ENCODE assay signal across 8 mouse cellular contexts in genomic region chr10:128058601-128059151, GRCm38 (mm10). TPM values are rescaled to one million over a fixed set of nuclear protein-coding genes. Genes with fewer than 3 reads are reported as not detected.
DNase-seq lines count a peak whose midpoint lies in the region; ATAC-seq lines count a peak whose summit lies in the region.

Gene Ptges3, plus strand, starts transcription at chr10:128058954.

- under 1% methylated on average over 62 of the region's 72 CpGs for WGBS in hindbrain, embryonic 12.5 days

- peak within 1 kb of the TSS; percentile 73 for H3K4me3 ChIP-seq in hindbrain, embryonic 12.5 days

- peak within 1 kb of the TSS; percentile 94 for H3K9ac ChIP-seq in hindbrain, embryonic 12.5 days

- peak within 1 kb of the TSS; percentile 99 for H3K27ac ChIP-seq in hindbrain, embryonic 12.5 days

- no peaks in the 10 kb centered on the region for H3K27me3 ChIP-seq in hindbrain, embryonic 12.5 days

- peak within 1 kb of the TSS; percentile 82 for H3K4me2 ChIP-seq in hindbrain, embryonic 12.5 days (replicated peaks)

- peaks cover 19% of the 10 kb centered on the region for H3K4me1 ChIP-seq in hindbrain, embryonic 12.5 days

- DNase-seq in Muller cell, postnatal 12 days (ENCODE audit: inconsistent ontology term), result peak; percentile 99
- peak; percentile 98 for DNase-seq in cerebellum, adult 9-11 months
- DNase-seq in frontal cortex, postnatal 10 days (ENCODE audit: low spot score in 2 of 2), result peak; percentile 96 to 97
- peak; percentile 96 to 97 for DNase-seq in layer of hippocampus, postnatal 14 days (ENCODE audit: low spot score in 2 of 2)
- DNase-seq in lung, postnatal 14 days, result peak; percentile 98
- peak; percentile 77 for DNase-seq in retina, adult 2 months (ENCODE audit: low read depth, low spot score)
- peak; percentile 96 to 97 for DNase-seq in thymus, postnatal 36 days

- no peaks in the 10 kb centered on the region for H3K9me3 ChIP-seq in hindbrain, embryonic 12.5 days (replicated peaks)

- H3K36me3 ChIP-seq in hindbrain, embryonic 12.5 days, result peaks cover 3% of the 10 kb centered on the region; the same call in 1 of the 2 replicates

- ATAC-seq in hindbrain, embryonic 12.5 days (ENCODE audit: low FRiP score), result peak; percentile 94

RNA-seq across cellular contexts. Expression of gene Ptges3, which starts in this region (rescaled TPM):
- 495 and 513 TPM in 2 replicates for polyA plus RNA-seq in hindbrain, embryonic 12.5 days (2016; fragmentation: Nextera tagmentation; extraction: Ambion mirVana)
- total RNA-seq in layer of hippocampus, postnatal 14 days (2021), result 100 to 1,000 TPM; 138 to 149 TPM

Comparison
In these comparisons a context has a peak if more than half of its experiments do, and no peak if none do; other contexts are left out.
1. Peak in every context shown above with its lines: DNase-seq, ATAC-seq, H3K4me3 ChIP-seq and H3K27ac ChIP-seq.